Mouse (Mus musculus): ENCODE results near the gene Orc3. TPM values are rescaled to one million over a fixed set of nuclear protein-coding genes. Genes with fewer than 3 reads are reported as not detected.

The Orc3 gene
- total and polyA plus RNA-seq, 3 experiments = 65.7 to 156 (median 86.7) TPM

GRCm38 (mm10) chr4:34529379-34529778 is 85.4 kb downstream of the Orc3 start:
- Histone ChIP-seq H3K79me2 (replicated peaks; ENCODE audit: control insufficient read depth, extremely low read depth, insufficient read depth, poor library complexity, severe bottlenecking) (no peaks in the 10 kb centered on the region), H3K9ac (ENCODE audit: insufficient read depth, low read depth) (no peak overlapping the region), H3K27me3 (replicated peaks) (no peaks in the 10 kb centered on the region), H3K4me2 (ENCODE audit: insufficient read depth, low read depth, poor library complexity, severe bottlenecking) (no peak overlapping the region), H3K4me3 (replicated peaks in 1 of 3; ENCODE audit: low read depth in 2 of 3, low read length in 2 of 3, poor library complexity in 1 of 3) (no peak overlapping the region), H3K9me3 (replicated peaks; ENCODE audit: low read length) (peaks cover 3% of the 10 kb centered on the region), H3K27ac (ENCODE audit: insufficient read depth, low read depth) (no peak overlapping the region), H3K4me1 (ENCODE audit: control insufficient read depth in 1 of 2, insufficient read depth in 2 of 2) (peaks cover 0 to 8% of the 10 kb centered on the region in 2 experiments; a peak in 3 of 4 replicates), H3K36me3 (replicated peaks in 1 of 2; ENCODE audit: control insufficient read depth in 1 of 2, insufficient read depth in 1 of 2, low read length in 1 of 2) (no peaks in the 10 kb centered on the region)
- no peak for DNase-seq (ENCODE audit: extremely low read depth)
- in situ Hi-C loops (cut with MboI; ENCODE audit: low pct_ligation_motif_present, low pct_unique_long_range_greater_than_20kb, low sequenced_read_pairs) = no loop called here
- dilution Hi-C loops (cut with MboI; ENCODE audit: extremely low pct_ligation_motif_present, extremely low pct_unique_long_range_greater_than_20kb, low sequenced_read_pairs) = no loop called here
- no peak for TF ChIP-seq GABPA (IDR thresholded peaks at IDR 0.05; ENCODE audit: insufficient replicate concordance, low read depth, low read length)
- no peak for TF ChIP-seq MEF2A (IDR thresholded peaks at IDR 0.05; ENCODE audit: borderline replicate concordance, low read depth, low read length)
- TF ChIP-seq IRF4 (IDR thresholded peaks at IDR 0.05; ENCODE audit: low read depth, low read length) = no peak
- no peak for TF ChIP-seq KAT2A (IDR thresholded peaks at IDR 0.05; ENCODE audit: insufficient replicate concordance, low read length)
- TF ChIP-seq MAX (IDR thresholded peaks at IDR 0.05; ENCODE audit: low read length) = no peak
- TF ChIP-seq NRF1 (IDR thresholded peaks at IDR 0.05; ENCODE audit: low read depth, low read length) = no peak
- TF ChIP-seq NELFE (IDR thresholded peaks at IDR 0.05; ENCODE audit: low read depth, low read length) = no peak

GRCm38 (mm10) chr4:34528430-34529100 is 86.2 kb downstream of the Orc3 start:
- in situ Hi-C loops (cut with MboI; ENCODE audit: low pct_ligation_motif_present, low pct_unique_long_range_greater_than_20kb, low sequenced_read_pairs) = no loop called here
- H3K9me3 ChIP-seq (replicated peaks; ENCODE audit: low read length) = peaks cover 3% of the 10 kb centered on the region
- TF ChIP-seq TBP (conservative IDR thresholded peaks at IDR 0.05; ENCODE audit: low read depth, low read length) = no peak
- no peak for TF ChIP-seq MEF2A (IDR thresholded peaks at IDR 0.05; ENCODE audit: borderline replicate concordance, low read depth, low read length)
- TF ChIP-seq POLR2A (IDR thresholded peaks at IDR 0.05; ENCODE audit: low read depth, low read length) = no peak
- TF ChIP-seq MAFK (IDR thresholded peaks at IDR 0.05; ENCODE audit: insufficient replicate concordance, low read length) = no peak
- no peak for TF ChIP-seq ELF1 (IDR thresholded peaks at IDR 0.05; ENCODE audit: low read depth, low read length)
- TF ChIP-seq UBTF (IDR thresholded peaks at IDR 0.05; ENCODE audit: low read depth, low read length) = no peak
- no peaks in the 10 kb centered on the region for H3K27me3 ChIP-seq (replicated peaks)
- dilution Hi-C loops (cut with MboI; ENCODE audit: extremely low pct_ligation_motif_present, extremely low pct_unique_long_range_greater_than_20kb, low sequenced_read_pairs) = no loop called here
- no peaks in the 10 kb centered on the region for H3K36me3 ChIP-seq (replicated peaks in 1 of 2; ENCODE audit: control insufficient read depth in 1 of 2, insufficient read depth in 1 of 2, low read length in 1 of 2)
- DNase-seq (ENCODE audit: extremely low read depth) = no peak
- no peak overlapping the region for H3K27ac ChIP-seq (ENCODE audit: insufficient read depth, low read depth)
- no peak overlapping the region for H3K4me3 ChIP-seq (replicated peaks in 1 of 3; ENCODE audit: low read depth in 2 of 3, low read length in 2 of 3, poor library complexity in 1 of 3)
- no peaks in the 10 kb centered on the region for H3K79me2 ChIP-seq (replicated peaks; ENCODE audit: control insufficient read depth, extremely low read depth, insufficient read depth, poor library complexity, severe bottlenecking)
- no peak overlapping the region for H3K9ac ChIP-seq (ENCODE audit: insufficient read depth, low read depth)
- no peak overlapping the region for H3K4me2 ChIP-seq (ENCODE audit: insufficient read depth, low read depth, poor library complexity, severe bottlenecking)
- H3K4me1 ChIP-seq (ENCODE audit: control insufficient read depth in 1 of 2, insufficient read depth in 2 of 2) = peaks cover 0 to 8% of the 10 kb centered on the region in 2 experiments; a peak in 3 of 4 replicates

GRCm38 (mm10) chr4:34526771-34527170 is 88.0 kb downstream of the Orc3 start:
- in situ Hi-C loops (cut with MboI; ENCODE audit: low pct_ligation_motif_present, low pct_unique_long_range_greater_than_20kb, low sequenced_read_pairs) = no loop called here
- no peak overlapping the region for H3K9ac ChIP-seq (ENCODE audit: insufficient read depth, low read depth)

More at GRCm38 (mm10) chr4:34526771-34527170, 88.0 kb downstream of the Orc3 start:
- dilution Hi-C loops (cut with MboI; ENCODE audit: extremely low pct_ligation_motif_present, extremely low pct_unique_long_range_greater_than_20kb, low sequenced_read_pairs) = no loop called here
- Histone ChIP-seq H3K27ac (ENCODE audit: insufficient read depth, low read depth) (no peak overlapping the region), H3K79me2 (replicated peaks; ENCODE audit: control insufficient read depth, extremely low read depth, insufficient read depth, poor library complexity, severe bottlenecking) (no peaks in the 10 kb centered on the region), H3K9me3 (replicated peaks; ENCODE audit: low read length) (peaks cover 3% of the 10 kb centered on the region), H3K27me3 (replicated peaks) (no peaks in the 10 kb centered on the region), H3K4me2 (ENCODE audit: insufficient read depth, low read depth, poor library complexity, severe bottlenecking) (no peak overlapping the region), H3K4me3 (replicated peaks in 1 of 3; ENCODE audit: low read depth in 2 of 3, low read length in 2 of 3, poor library complexity in 1 of 3) (no peak overlapping the region), H3K36me3 (replicated peaks in 1 of 2; ENCODE audit: control insufficient read depth in 1 of 2, insufficient read depth in 1 of 2, low read length in 1 of 2) (no peaks in the 10 kb centered on the region), H3K4me1 (ENCODE audit: control insufficient read depth in 1 of 2, insufficient read depth in 2 of 2) (peaks cover 0 to 8% of the 10 kb centered on the region in 2 experiments; a peak in 2 of 4 replicates)
- peak; percentile 35 for DNase-seq (ENCODE audit: extremely low read depth)
- TF ChIP-seq EP300 (IDR thresholded peaks at IDR 0.05; ENCODE audit: low read length) (peak; percentile 43; the same call in 1 of the 2 replicates), CHD2 (IDR thresholded peaks at IDR 0.05; ENCODE audit: low read length) (no peak), MAFK (IDR thresholded peaks at IDR 0.05; ENCODE audit: insufficient replicate concordance, low read length) (peak; percentile 98), TCF12 (IDR thresholded peaks at IDR 0.05; ENCODE audit: low read depth, low read length) (no peak), MYC (IDR thresholded peaks at IDR 0.05; ENCODE audit: low read depth, low read length) (no peak), CHD1 (IDR thresholded peaks at IDR 0.05; ENCODE audit: low read depth, low read length) (no peak), MEF2A (IDR thresholded peaks at IDR 0.05; ENCODE audit: borderline replicate concordance, low read depth, low read length) (no peak), ZNF384 (IDR thresholded peaks at IDR 0.05; ENCODE audit: low read depth, low read length) (peak; percentile 81), GABPA (IDR thresholded peaks at IDR 0.05; ENCODE audit: insufficient replicate concordance, low read depth, low read length) (no peak), NRF1 (IDR thresholded peaks at IDR 0.05; ENCODE audit: low read depth, low read length) (no peak), HCFC1 (IDR thresholded peaks at IDR 0.05; ENCODE audit: low read depth, low read length) (no peak), KAT2A (IDR thresholded peaks at IDR 0.05; ENCODE audit: insufficient replicate concordance, low read length) (no peak), BHLHE40 (IDR thresholded peaks at IDR 0.05; ENCODE audit: low read depth, low read length) (peak; percentile 63), IRF4 (IDR thresholded peaks at IDR 0.05; ENCODE audit: low read depth, low read length) (peak; percentile 76), ETS1 (conservative IDR thresholded peaks at IDR 0.05; ENCODE audit: low read depth, low read length) (peak; percentile 32; the same call in 1 of the 2 replicates), ZKSCAN1 (IDR thresholded peaks at IDR 0.05; ENCODE audit: borderline replicate concordance, low read depth, low read length) (no peak)

Measured in CH12.LX (cell line).